Mouse (Mus musculus) myocyte (in vitro differentiated cells): ENCODE data around the gene Ugt1a10. TPM values are rescaled to one million over a fixed set of nuclear protein-coding genes. Genes with fewer than 3 reads are reported as not detected.

Experiments used
- H3K27me3 ChIP-seq: one replicate; pipeline ENCODE4 v1.6.1; 2011; ENCODE audit not compliant: control insufficient read depth, insufficient read depth, insufficient read length
- H3K36me3 ChIP-seq: one replicate; pipeline ENCODE4 v1.6.1; 2011; ENCODE audit not compliant: control insufficient read depth, insufficient read depth
- H3K4me2 ChIP-seq: one replicate; pipeline ENCODE4 v1.6.1; 2011; ENCODE audit warnings: low read depth, control low read depth
- H3K4me3 ChIP-seq: one replicate; pipeline ENCODE4 v1.5.1; 2011; ENCODE audit warnings: mild to moderate bottlenecking, control low read depth, moderate library complexity
- H3K79me2 ChIP-seq: one replicate; pipeline ENCODE4 v1.6.1; 2011; ENCODE audit not compliant: control insufficient read depth, insufficient read depth
- H3ac ChIP-seq: one replicate; pipeline ENCODE4 v1.6.1; 2011; ENCODE audit not compliant: control insufficient read depth, insufficient read length
- CEBPB ChIP-seq: IDR thresholded peaks from 2 replicates; pipeline ENCODE4 v1.6.1; 2011; ENCODE audit warnings: mild to moderate bottlenecking, moderate library complexity; ENCODE audit not compliant: poor library complexity, insufficient read depth, severe bottlenecking
- E2F4 ChIP-seq: IDR thresholded peaks from one replicate; pipeline ENCODE4 v1.6.1; 2011; ENCODE audit warnings: mild to moderate bottlenecking, control low read depth, moderate library complexity; ENCODE audit not compliant: insufficient read depth
- MAX ChIP-seq: IDR thresholded peaks from one replicate; pipeline ENCODE4 v1.6.1; 2011; ENCODE audit warnings: low read depth, mild to moderate bottlenecking, control low read depth
- MYOD1 ChIP-seq, 3 experiments: IDR thresholded peaks; one replicate each; pipeline ENCODE4 v1.6.1; 2011; ENCODE audit warnings: control low read depth in 2 of 3, low read depth in 2 of 3, mild to moderate bottlenecking in 2 of 3, moderate library complexity in 1 of 3; ENCODE audit not compliant: insufficient read length in 2 of 3, control insufficient read depth in 1 of 3
- MYOG ChIP-seq, 3 experiments: IDR thresholded peaks; one replicate each; pipeline ENCODE4 v1.6.1; 2011; ENCODE audit warnings: control low read depth in 2 of 3, low read depth in 2 of 3, mild to moderate bottlenecking in 2 of 3; ENCODE audit not compliant: insufficient read length in 2 of 3, control insufficient read depth in 1 of 3, insufficient read depth in 1 of 3
- POLR2A ChIP-seq: IDR thresholded peaks from one replicate; pipeline ENCODE4 v1.6.1; 2011; ENCODE audit warnings: low read depth, mild to moderate bottlenecking, control low read depth, moderate library complexity; ENCODE audit not compliant: insufficient read length
- POLR2AphosphoS2 ChIP-seq: IDR thresholded peaks from one replicate; pipeline ENCODE4 v1.6.1; 2011; ENCODE audit warnings: low read depth, control low read depth; ENCODE audit not compliant: insufficient read length
- REST ChIP-seq: IDR thresholded peaks from one replicate; pipeline ENCODE4 v1.6.1; 2011; ENCODE audit warnings: mild to moderate bottlenecking, control low read depth, moderate library complexity; ENCODE audit not compliant: insufficient read depth, insufficient read length
- SRF ChIP-seq: IDR thresholded peaks from one replicate; pipeline ENCODE4 v1.6.1; 2011; ENCODE audit warnings: low read depth; ENCODE audit not compliant: control insufficient read depth, insufficient read length
- TCF12 ChIP-seq: IDR thresholded peaks from one replicate; pipeline ENCODE4 v1.6.1; 2011; ENCODE audit warnings: mild to moderate bottlenecking, control low read depth; ENCODE audit not compliant: poor library complexity, insufficient read depth, severe bottlenecking
- TCF3 ChIP-seq: IDR thresholded peaks from one replicate; pipeline ENCODE4 v1.6.1; 2011; ENCODE audit warnings: low read depth, control low read depth; ENCODE audit not compliant: insufficient read length
- USF1 ChIP-seq: IDR thresholded peaks from one replicate; pipeline ENCODE4 v1.6.1; 2011; ENCODE audit warnings: low read depth, mild to moderate bottlenecking, control low read depth, moderate library complexity
- polyA plus RNA-seq: library from polyadenylated mRNA; unstranded; fragments of >200 nt; fragmentation: generic; extraction: Trizol; gene quantifications from one replicate; pipeline ENCODE4 v1.2.1, GENCODE M21; 2012; ENCODE audit warnings: missing spikeins

The Ugt1a10 gene
- polyA plus RNA-seq, 1 experiment = not detected

DNA sequence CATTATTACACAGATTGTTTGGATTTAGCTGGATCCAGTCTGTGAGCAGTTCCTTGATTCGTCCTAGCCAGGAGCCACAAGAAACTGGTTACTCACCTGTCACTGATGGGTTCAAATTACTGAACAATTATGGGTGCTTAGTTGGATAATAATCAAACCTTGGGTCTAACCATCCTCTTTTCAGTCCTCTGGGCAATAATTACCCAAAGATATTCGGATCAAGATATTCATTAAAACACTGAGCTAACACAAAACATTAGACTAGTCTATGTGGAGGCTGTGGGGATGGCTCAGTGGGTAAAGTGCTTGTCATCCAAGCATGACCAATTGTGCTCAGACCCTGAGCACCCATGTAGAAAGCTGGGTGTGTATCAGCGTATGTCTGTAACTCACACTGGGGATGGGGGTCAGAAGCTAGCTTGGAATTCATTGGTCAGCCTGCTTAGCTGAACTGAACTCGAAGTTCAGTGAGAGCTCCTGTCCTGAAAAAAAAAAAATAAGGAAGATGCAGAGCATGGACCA is 180.8 kb downstream of the Ugt1a10 start:
- Histone ChIP-seq H3K36me3 (no peaks in the 10 kb centered on the region), H3K27me3 (peaks cover 23% of the 10 kb centered on the region), H3ac (no peak overlapping the region), H3K4me2 (no peak overlapping the region), H3K4me3 (no peak overlapping the region), H3K79me2 (no peaks in the 10 kb centered on the region)
- TF ChIP-seq CEBPB = no peak
- no peak for TF ChIP-seq MAX
- no peak for TF ChIP-seq USF1
- no peak for TF ChIP-seq POLR2A
- TF ChIP-seq POLR2AphosphoS2 = no peak
- TF ChIP-seq E2F4 = no peak
- TF ChIP-seq MYOG (IDR thresholded peaks at IDR 0.05; ENCODE audit: control insufficient read depth in 1 of 3, insufficient read depth in 1 of 3, insufficient read length in 2 of 3, low read depth in 2 of 3) = no peak
- TF ChIP-seq REST = no peak

- Histone ChIP-seq H3K4me2 (no peak overlapping the region), H3K79me2 (no peaks in the 10 kb centered on the region), H3K27me3 (peaks cover 23% of the 10 kb centered on the region), H3ac (no peak overlapping the region), H3K4me3 (no peak overlapping the region), H3K36me3 (no peaks in the 10 kb centered on the region)
- TF ChIP-seq MAX (no peak), REST (no peak), MYOD1 (IDR thresholded peaks at IDR 0.05; ENCODE audit: control insufficient read depth in 1 of 3, insufficient read length in 2 of 3, low read depth in 2 of 3) (no peak), MYOG (IDR thresholded peaks at IDR 0.05; ENCODE audit: control insufficient read depth in 1 of 3, insufficient read depth in 1 of 3, insufficient read length in 2 of 3, low read depth in 2 of 3) (no peak), E2F4 (no peak), CEBPB (no peak), SRF (no peak), POLR2AphosphoS2 (no peak), TCF3 (no peak), TCF12 (no peak), POLR2A (no peak), USF1 (no peak)
These were observed 182.1 kb downstream of the Ugt1a10 start for GRCm38 (mm10) chr1:88237311-88237710.

- Histone ChIP-seq H3K4me3 (no peak overlapping the region), H3K27me3 (peaks cover 19% of the 10 kb centered on the region), H3ac (no peak overlapping the region), H3K36me3 (no peaks in the 10 kb centered on the region), H3K4me2 (no peak overlapping the region), H3K79me2 (no peaks in the 10 kb centered on the region)
- TF ChIP-seq TCF3 (no peak), MYOD1 (IDR thresholded peaks at IDR 0.05; ENCODE audit: control insufficient read depth in 1 of 3, insufficient read length in 2 of 3, low read depth in 2 of 3) (no peak), MAX (no peak), E2F4 (no peak), SRF (no peak), TCF12 (no peak), POLR2A (no peak), REST (no peak), USF1 (no peak), POLR2AphosphoS2 (no peak), CEBPB (no peak), MYOG (IDR thresholded peaks at IDR 0.05; ENCODE audit: control insufficient read depth in 1 of 3, insufficient read depth in 1 of 3, insufficient read length in 2 of 3, low read depth in 2 of 3) (no peak)
These were observed 183.6 kb downstream of the Ugt1a10 start for GRCm38 (mm10) chr1:88238771-88239170.

DNA sequence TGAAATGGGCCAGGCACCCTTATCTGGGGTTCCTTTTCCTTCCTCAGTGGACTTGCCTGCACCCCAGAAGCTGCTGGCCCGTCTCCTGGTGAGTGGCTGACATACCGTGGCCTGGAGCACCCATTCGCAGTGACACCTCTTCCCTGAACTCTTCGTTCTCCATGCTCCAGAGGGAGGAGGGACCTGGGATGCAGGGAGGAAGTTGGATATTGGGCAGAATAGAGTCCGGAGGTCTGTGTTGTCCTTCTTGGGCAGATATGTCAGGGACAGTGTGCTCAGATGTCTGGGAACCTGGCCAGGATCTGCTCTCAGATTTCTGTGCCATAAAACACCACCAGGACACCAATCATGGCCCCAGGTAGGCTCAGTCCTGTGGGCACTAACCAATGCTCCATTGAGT is 184.9 kb downstream of the Ugt1a10 start:
- H3K79me2 ChIP-seq = no peaks in the 10 kb centered on the region
- TF ChIP-seq REST (no peak), USF1 (no peak), POLR2AphosphoS2 (no peak), MYOD1 (IDR thresholded peaks at IDR 0.05; ENCODE audit: control insufficient read depth in 1 of 3, insufficient read length in 2 of 3, low read depth in 2 of 3) (no peak), MAX (no peak), TCF12 (no peak), E2F4 (no peak), SRF (no peak), CEBPB (no peak), MYOG (IDR thresholded peaks at IDR 0.05; ENCODE audit: control insufficient read depth in 1 of 3, insufficient read depth in 1 of 3, insufficient read length in 2 of 3, low read depth in 2 of 3) (no peak), TCF3 (no peak), POLR2A (no peak)
- H3K27me3 ChIP-seq = peaks cover 15% of the 10 kb centered on the region
- no peak overlapping the region for H3K4me3 ChIP-seq
- no peak overlapping the region for H3ac ChIP-seq
- no peaks in the 10 kb centered on the region for H3K36me3 ChIP-seq
- H3K4me2 ChIP-seq = no peak overlapping the region

- H3ac ChIP-seq = no peak overlapping the region
- peaks cover 14% of the 10 kb centered on the region for H3K27me3 ChIP-seq
These were observed 185.4 kb downstream of the Ugt1a10 start for GRCm38 (mm10) chr1:88240579-88240978.

More at GRCm38 (mm10) chr1:88240579-88240978, 185.4 kb downstream of the Ugt1a10 start:
- Histone ChIP-seq H3K4me3 (no peak overlapping the region), H3K4me2 (no peak overlapping the region), H3K79me2 (no peaks in the 10 kb centered on the region), H3K36me3 (no peaks in the 10 kb centered on the region)
- no peak for TF ChIP-seq MAX
- TF ChIP-seq MYOG (IDR thresholded peaks at IDR 0.05; ENCODE audit: control insufficient read depth in 1 of 3, insufficient read depth in 1 of 3, insufficient read length in 2 of 3, low read depth in 2 of 3) = no peak
- TF ChIP-seq POLR2A = no peak
- no peak for TF ChIP-seq REST
- TF ChIP-seq TCF12 = no peak
- TF ChIP-seq USF1 = no peak
- no peak for TF ChIP-seq E2F4
- TF ChIP-seq MYOD1 (IDR thresholded peaks at IDR 0.05; ENCODE audit: control insufficient read depth in 1 of 3, insufficient read length in 2 of 3, low read depth in 2 of 3) = no peak
- TF ChIP-seq SRF = no peak
- TF ChIP-seq TCF3 = no peak
- TF ChIP-seq CEBPB = no peak
- TF ChIP-seq POLR2AphosphoS2 = no peak
